Mouse (Mus musculus): Measurements from ENCODE around the gene Cacna1a. TPM values are rescaled to one million over a fixed set of nuclear protein-coding genes. Genes with fewer than 3 reads are reported as not detected.

Cacna1a gene
- polyA plus RNA-seq, 1 experiment: 80.8 TPM

- no peak for TF ChIP-seq CTCF (IDR thresholded peaks at IDR 0.05; ENCODE audit: borderline replicate concordance, extremely low read depth, insufficient read depth, insufficient read length)
- TF ChIP-seq POLR2A (IDR thresholded peaks at IDR 0.05; ENCODE audit: borderline replicate concordance, extremely low read depth, insufficient read depth, insufficient read length, poor library complexity, severe bottlenecking): no peak
- DNase-seq (ENCODE audit: low read depth): peak; percentile 12
Observed at GRCm38 (mm10) chr8:84511621-84512020, 123.4 kb downstream of the Cacna1a start.

DNA sequence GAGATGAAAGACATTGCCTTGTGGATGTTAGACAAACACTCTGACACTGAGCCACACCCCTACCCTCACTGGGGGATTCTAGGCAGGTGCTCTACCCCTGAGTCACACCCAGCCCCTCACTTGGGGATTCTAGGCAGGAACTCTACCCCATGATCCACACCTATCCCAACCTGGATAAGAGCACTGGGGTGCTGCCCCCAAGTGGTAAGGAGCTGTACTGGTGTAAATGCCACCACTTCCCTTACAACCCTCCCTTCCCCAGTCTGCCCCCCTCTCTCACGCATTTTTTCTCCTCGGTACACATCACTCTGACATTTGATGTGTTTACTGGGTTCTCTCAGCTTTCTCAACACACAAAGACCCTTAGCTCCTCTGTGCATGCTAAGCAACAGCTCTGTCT, 125.5 kb downstream of the Cacna1a start:
- peak; percentile 29 for DNase-seq (ENCODE audit: low read depth)
- no peak for TF ChIP-seq POLR2A (IDR thresholded peaks at IDR 0.05; ENCODE audit: borderline replicate concordance, extremely low read depth, insufficient read depth, insufficient read length, poor library complexity, severe bottlenecking)
- TF ChIP-seq CTCF (IDR thresholded peaks at IDR 0.05; ENCODE audit: borderline replicate concordance, extremely low read depth, insufficient read depth, insufficient read length): peak; percentile 58

DNA sequence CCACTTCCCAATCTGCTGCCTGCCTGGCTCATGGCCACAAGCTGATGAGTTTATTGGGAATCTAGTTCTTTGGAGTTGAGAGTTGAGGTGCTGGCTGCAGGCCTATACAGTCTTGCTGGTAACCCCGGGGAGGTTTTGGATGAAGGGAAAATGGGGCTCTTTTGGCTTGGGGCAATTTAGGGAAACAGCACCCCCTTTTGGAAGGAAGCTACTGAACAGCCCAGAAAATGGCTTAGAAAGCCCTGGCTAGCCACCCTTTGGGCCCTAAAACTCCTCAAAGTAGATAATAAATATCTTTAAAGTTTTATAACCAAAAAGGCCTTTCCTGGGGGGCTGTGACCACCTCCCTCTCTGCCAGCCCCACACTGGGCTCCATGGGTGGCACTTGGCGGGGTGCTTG, 129.9 kb downstream of the Cacna1a start:
- TF ChIP-seq CTCF (IDR thresholded peaks at IDR 0.05; ENCODE audit: borderline replicate concordance, extremely low read depth, insufficient read depth, insufficient read length) (no peak), POLR2A (IDR thresholded peaks at IDR 0.05; ENCODE audit: borderline replicate concordance, extremely low read depth, insufficient read depth, insufficient read length, poor library complexity, severe bottlenecking) (no peak)
- no peak for DNase-seq (ENCODE audit: low read depth)

DNA sequence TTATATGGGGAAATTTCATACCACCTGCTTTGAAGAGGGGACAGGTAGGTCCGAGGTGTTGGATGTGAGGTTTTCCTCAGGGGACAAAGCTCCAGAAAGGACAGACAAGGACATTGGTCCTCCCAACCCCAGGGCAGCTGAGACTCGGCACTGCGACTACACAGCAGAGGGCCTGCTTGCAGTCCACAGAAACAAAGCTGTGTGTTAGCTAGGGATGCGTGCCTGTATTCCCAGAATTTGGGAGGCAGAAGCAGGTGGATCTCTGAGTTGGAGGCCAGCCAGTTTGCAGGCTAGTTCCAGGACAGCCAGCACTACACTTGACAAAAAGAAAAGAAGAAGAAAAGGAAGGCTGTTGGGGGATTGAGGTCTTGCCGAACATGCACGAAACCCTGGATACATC, 130.5 kb downstream of the Cacna1a start:
- no peak for DNase-seq (ENCODE audit: low read depth)
- no peak for TF ChIP-seq POLR2A (IDR thresholded peaks at IDR 0.05; ENCODE audit: borderline replicate concordance, extremely low read depth, insufficient read depth, insufficient read length, poor library complexity, severe bottlenecking)
- TF ChIP-seq CTCF (IDR thresholded peaks at IDR 0.05; ENCODE audit: borderline replicate concordance, extremely low read depth, insufficient read depth, insufficient read length): no peak

- TF ChIP-seq POLR2A (IDR thresholded peaks at IDR 0.05; ENCODE audit: borderline replicate concordance, extremely low read depth, insufficient read depth, insufficient read length, poor library complexity, severe bottlenecking): no peak
- TF ChIP-seq CTCF (IDR thresholded peaks at IDR 0.05; ENCODE audit: borderline replicate concordance, extremely low read depth, insufficient read depth, insufficient read length): no peak
- peak; percentile 59 for DNase-seq (ENCODE audit: low read depth)
Observed at GRCm38 (mm10) chr8:84519767-84520626, 131.8 kb downstream of the Cacna1a start.

GRCm38 (mm10) chr8:84520999-84521398, 132.8 kb downstream of the Cacna1a start:
- TF ChIP-seq POLR2A (IDR thresholded peaks at IDR 0.05; ENCODE audit: borderline replicate concordance, extremely low read depth, insufficient read depth, insufficient read length, poor library complexity, severe bottlenecking): no peak
- TF ChIP-seq CTCF (IDR thresholded peaks at IDR 0.05; ENCODE audit: borderline replicate concordance, extremely low read depth, insufficient read depth, insufficient read length): no peak
- DNase-seq (ENCODE audit: low read depth): peak; percentile 76

- TF ChIP-seq POLR2A (IDR thresholded peaks at IDR 0.05; ENCODE audit: borderline replicate concordance, extremely low read depth, insufficient read depth, insufficient read length, poor library complexity, severe bottlenecking) (no peak), CTCF (IDR thresholded peaks at IDR 0.05; ENCODE audit: borderline replicate concordance, extremely low read depth, insufficient read depth, insufficient read length) (no peak)
- no peak for DNase-seq (ENCODE audit: low read depth)
Observed at GRCm38 (mm10) chr8:84528036-84528435, 139.8 kb downstream of the Cacna1a start.

- TF ChIP-seq CTCF (IDR thresholded peaks at IDR 0.05; ENCODE audit: borderline replicate concordance, extremely low read depth, insufficient read depth, insufficient read length) (no peak), POLR2A (IDR thresholded peaks at IDR 0.05; ENCODE audit: borderline replicate concordance, extremely low read depth, insufficient read depth, insufficient read length, poor library complexity, severe bottlenecking) (no peak)
Observed at GRCm38 (mm10) chr8:84529548-84529947, 141.3 kb downstream of the Cacna1a start.

GRCm38 (mm10) chr8:84532725-84533124, 144.5 kb downstream of the Cacna1a start:
- no peak for DNase-seq (ENCODE audit: low read depth)
- no peak for TF ChIP-seq POLR2A (IDR thresholded peaks at IDR 0.05; ENCODE audit: borderline replicate concordance, extremely low read depth, insufficient read depth, insufficient read length, poor library complexity, severe bottlenecking)
- no peak for TF ChIP-seq CTCF (IDR thresholded peaks at IDR 0.05; ENCODE audit: borderline replicate concordance, extremely low read depth, insufficient read depth, insufficient read length)

More at GRCm38 (mm10) chr8:84529548-84529947, 141.3 kb downstream of the Cacna1a start:
- no peak for DNase-seq (ENCODE audit: low read depth)

GRCm38 (mm10) chr8:84533341-84533740, 145.1 kb downstream of the Cacna1a start:
- no peak for DNase-seq (ENCODE audit: low read depth)
- no peak for TF ChIP-seq CTCF (IDR thresholded peaks at IDR 0.05; ENCODE audit: borderline replicate concordance, extremely low read depth, insufficient read depth, insufficient read length)
- no peak for TF ChIP-seq POLR2A (IDR thresholded peaks at IDR 0.05; ENCODE audit: borderline replicate concordance, extremely low read depth, insufficient read depth, insufficient read length, poor library complexity, severe bottlenecking)

GRCm38 (mm10) chr8:84536917-84537316, 148.7 kb downstream of the Cacna1a start:
- no peak for TF ChIP-seq POLR2A (IDR thresholded peaks at IDR 0.05; ENCODE audit: borderline replicate concordance, extremely low read depth, insufficient read depth, insufficient read length, poor library complexity, severe bottlenecking)
- 0 out of 2 replicates have a peak, but pooled peaks have one; percentile 19 for TF ChIP-seq CTCF (IDR thresholded peaks at IDR 0.05; ENCODE audit: borderline replicate concordance, extremely low read depth, insufficient read depth, insufficient read length)
- DNase-seq (ENCODE audit: low read depth): no peak

GRCm38 (mm10) chr8:84539376-84539775, 151.1 kb downstream of the Cacna1a start:
- TF ChIP-seq CTCF (IDR thresholded peaks at IDR 0.05; ENCODE audit: borderline replicate concordance, extremely low read depth, insufficient read depth, insufficient read length): no peak
- no peak for TF ChIP-seq POLR2A (IDR thresholded peaks at IDR 0.05; ENCODE audit: borderline replicate concordance, extremely low read depth, insufficient read depth, insufficient read length, poor library complexity, severe bottlenecking)
- DNase-seq (ENCODE audit: low read depth): no peak
